Mouse (Mus musculus) erythroblast, adult 5-6 weeks (primary cell): Measurements from ENCODE around the gene 4930579G24Rik. TPM values are rescaled to one million over a fixed set of nuclear protein-coding genes. Genes with fewer than 3 reads are reported as not detected.

Experiments used
- ATAC-seq: replicated peaks from 2 replicates; pipeline ENCODE4 v1.8.0; 2016; ENCODE audit warnings: moderate number of reproducible peaks, mild to moderate bottlenecking, moderate TSS enrichment, inconsistent platforms; ENCODE audit not compliant: poor library complexity, low FRiP score, severe bottlenecking
- total RNA-seq, 2 experiments: library from RNA; stranded (forward) in 1 of 2; stranded (reverse) in 1 of 2; fragments of 150-400 nt in 1 of 2; fragments of 200-764, 138-1000 nt in 1 of 2; gene quantifications; 2 replicates each; pipeline versions ENCODE4 v1.2.3 to v1.2.4; 2015 to 2017; ENCODE audit warnings: low replicate concordance in 2 of 2

Gene 4930579G24Rik
- total RNA-seq, 2 experiments from 2014 or later = 8.0 to 11.3 TPM

DNA sequence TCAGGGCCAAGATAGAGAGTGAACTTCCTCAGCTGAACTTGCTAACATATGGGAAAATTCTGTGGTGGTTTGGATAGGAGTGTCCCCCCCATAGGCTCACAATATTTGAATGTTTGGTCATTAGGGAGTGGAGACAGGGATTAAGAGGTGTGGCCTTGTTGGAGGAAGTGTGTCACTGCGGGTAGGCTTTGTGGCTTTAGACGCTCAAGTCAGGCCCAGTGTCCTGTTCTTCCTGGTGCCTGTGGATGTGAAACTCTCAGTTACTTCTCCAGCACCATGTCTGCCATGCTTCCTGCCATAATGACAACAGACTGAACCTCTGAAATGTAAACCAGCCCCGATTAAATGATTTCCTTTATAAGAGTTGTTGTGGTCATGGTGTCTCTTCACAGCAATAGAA lies 47.5 kb downstream of the 4930579G24Rik start:
- no peak for ATAC-seq

Other genes with a start within 250 kb of the 4930579G24Rik start
- 35.5 and 82.1 TPM in 2 replicates for gene Fnip2, start 61.3 kb upstream of the 4930579G24Rik start, total RNA-seq (2015; ENCODE audit: low replicate concordance)
- gene Fnip2, start 61.3 kb upstream of the 4930579G24Rik start, total RNA-seq (2017; ENCODE audit: low replicate concordance) = 93.3 and 101 TPM in 2 replicates
- 32.3 and 35.5 TPM in 2 replicates for gene Ppid, start 37.7 kb upstream of the 4930579G24Rik start, total RNA-seq (2015; ENCODE audit: low replicate concordance)
- gene Ppid, start 37.7 kb upstream of the 4930579G24Rik start, total RNA-seq (2017; ENCODE audit: low replicate concordance) = 60.6 and 64.3 TPM in 2 replicates
- 18.2 and 36.3 TPM in 2 replicates for gene Etfdh, start 421 bp downstream of the 4930579G24Rik start, total RNA-seq (2015; ENCODE audit: low replicate concordance)
- 20.6 and 23.3 TPM in 2 replicates for gene Etfdh, start 421 bp downstream of the 4930579G24Rik start, total RNA-seq (2017; ENCODE audit: low replicate concordance)
- gene Rxfp1, start 108.8 kb downstream of the 4930579G24Rik start, total RNA-seq (2015; ENCODE audit: low replicate concordance) = not detected in 2 replicates
- gene Rxfp1, start 108.8 kb downstream of the 4930579G24Rik start, total RNA-seq (2017; ENCODE audit: low replicate concordance) = 0.28 TPM in 1 of 2 replicates, not detected in the other
- 3.5 TPM in 1 of 2 replicates, not detected in the other for gene Tmem144, start 223.7 kb downstream of the 4930579G24Rik start, total RNA-seq (2015; ENCODE audit: low replicate concordance)
- not detected in 2 replicates for gene Tmem144, start 223.7 kb downstream of the 4930579G24Rik start, total RNA-seq (2017; ENCODE audit: low replicate concordance)